Mouse (Mus musculus) urinary bladder, postnatal 36 days (tissue): ENCODE measurements around the gene Cldn6.

Source experiments
- DNase-seq, 2 experiments: peaks; one replicate each; pipeline ENCODE4 v3.0.0; 2022; ENCODE audit warnings: low spot score in 2 of 2, mixed read lengths in 1 of 2

Gene Cldn6

GRCm38 (mm10) chr17:23719455-23719854 is 40.4 kb downstream of the Cldn6 start:
- no peak for DNase-seq

DNA sequence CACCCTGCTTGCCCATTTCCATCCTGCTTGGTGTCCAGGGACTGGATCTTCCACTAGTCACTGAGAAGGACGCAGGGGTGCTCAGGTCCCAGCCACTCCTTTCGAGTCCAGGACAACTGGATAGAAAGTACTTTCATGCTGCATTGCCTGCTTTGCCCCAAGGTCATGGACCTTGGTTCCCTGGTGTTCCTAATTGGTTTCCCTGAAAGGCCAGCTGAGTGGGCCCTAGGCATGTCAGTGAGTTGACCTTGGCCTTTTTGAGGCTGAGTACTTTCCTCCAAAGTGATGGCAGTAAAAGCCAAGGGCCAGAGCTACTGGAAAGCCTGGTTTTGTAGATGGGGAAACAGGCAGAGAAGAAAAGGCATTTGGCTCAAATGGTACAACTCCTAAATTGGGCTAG is 42.8 kb downstream of the Cldn6 start:
- no peak for DNase-seq

DNA sequence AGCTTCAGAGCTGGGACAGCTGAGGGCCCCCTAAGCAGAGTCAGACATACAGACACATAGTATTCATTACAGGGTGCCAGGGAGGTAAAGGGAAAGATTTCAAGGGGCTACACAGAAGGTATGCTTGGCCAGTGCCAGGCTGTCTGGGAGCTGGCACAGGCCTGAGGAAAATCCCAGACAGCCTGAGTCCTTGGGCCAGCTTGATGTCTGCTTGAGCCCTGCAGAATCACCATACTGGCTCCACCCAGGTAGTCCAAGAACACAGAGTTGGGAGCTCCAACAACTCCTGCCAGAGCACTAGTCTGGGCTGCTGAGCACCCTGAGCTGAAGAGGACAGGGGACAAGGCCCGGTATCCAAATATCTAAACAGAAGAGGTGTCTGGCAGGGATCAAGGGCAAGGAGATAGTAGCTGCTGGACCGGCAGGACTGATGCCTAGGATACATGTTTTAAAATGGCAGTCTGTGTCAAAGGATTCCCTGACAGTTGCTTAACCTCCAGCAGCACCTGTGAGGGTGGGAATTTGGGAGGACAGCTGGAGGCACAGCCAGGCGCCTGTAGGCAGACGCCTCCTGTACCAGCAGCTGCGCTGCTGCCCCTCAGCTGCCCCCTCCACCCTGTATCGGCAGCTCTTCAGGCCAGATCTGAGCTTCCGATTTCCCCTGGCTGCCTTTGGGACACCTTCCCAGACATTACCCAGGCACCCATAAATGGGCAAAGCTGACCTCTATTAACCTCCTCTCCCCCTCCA is 43.5 kb downstream of the Cldn6 start, which contains the start of gene 1520401A03Rik:
Gene 1520401A03Rik, minus strand, starts transcription at position 408 of the 750 bp plus-strand sequence.
- no peak for DNase-seq

GRCm38 (mm10) chr17:23725477-23725876 is 46.4 kb downstream of the Cldn6 start:
- DNase-seq: no peak

DNA sequence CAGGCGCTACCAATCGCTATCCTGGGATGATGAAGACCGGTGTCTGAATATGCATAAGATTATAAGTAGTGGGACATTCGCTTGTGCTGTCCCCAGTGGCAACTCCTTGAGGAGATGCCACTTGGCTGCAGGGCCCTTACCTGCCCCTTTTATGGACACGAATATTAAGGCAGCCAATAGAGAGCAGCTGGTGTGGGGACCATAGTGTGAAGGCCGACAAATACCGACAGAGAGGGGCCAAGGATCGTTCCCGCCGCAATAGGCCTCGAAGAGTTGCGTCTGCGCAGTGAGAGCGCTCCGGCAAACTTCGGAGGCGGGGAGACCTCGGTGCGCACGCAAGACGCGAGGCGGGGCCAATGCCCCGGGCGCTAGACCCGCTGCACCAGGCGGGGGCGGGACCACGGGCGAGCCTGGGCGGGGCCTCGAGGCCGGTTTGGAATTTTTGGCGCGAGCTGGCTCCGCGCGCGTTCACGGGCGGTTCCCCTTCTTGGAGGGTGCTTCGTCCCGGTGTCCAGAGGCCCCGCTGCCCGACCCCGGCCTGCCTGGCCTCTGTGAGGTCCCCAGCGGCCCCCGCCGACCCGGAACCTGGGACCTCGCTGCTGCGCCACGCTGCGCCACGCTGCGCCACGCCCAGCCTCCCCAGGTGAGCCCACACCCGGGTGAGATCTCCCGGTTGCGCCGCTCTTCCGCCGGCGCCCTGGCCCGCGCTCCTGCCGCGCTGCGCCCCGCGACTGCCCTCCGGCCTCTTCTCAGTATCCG is 47.1 kb downstream of the Cldn6 start, which contains the start of gene Pkmyt1:
Gene Pkmyt1, plus strand, starts transcription at position 338 of the 759 bp plus-strand sequence.
- peak; percentile 91 to 95 for DNase-seq

GRCm38 (mm10) chr17:23726758-23727142 is 47.7 kb downstream of the Cldn6 start:
- DNase-seq: peak; percentile 50 to 79

GRCm38 (mm10) chr17:23730441-23730840 is 51.4 kb downstream of the Cldn6 start:
- DNase-seq: no peak
